Mouse (Mus musculus): ENCODE data around the gene Ilvbl. TPM values are rescaled to one million over a fixed set of nuclear protein-coding genes. Genes with fewer than 3 reads are reported as not detected.
"Not testable (repeated sequence)": the region's sequence is repeated elsewhere in the genome, so short reads cannot be mapped to it uniquely, and the experiment has no call there.

Gene Ilvbl
- polyA plus RNA-seq (2015; fragmentation: Nextera tagmentation; extraction: Ambion mirVana): 58.9 and 64.6 TPM in 2 replicates

GRCm38 (mm10) chr10:78574250-78575104 lies at the start of gene Ilvbl:
Ilvbl (plus strand) TSS chr10:78574346.
- ATAC-seq (ENCODE audit: insufficient read depth, low FRiP score): peak; percentile 90

GRCm38 (mm10) chr10:78525071-78525470 lies 49.1 kb upstream of the Ilvbl start:
- not testable (repeated sequence) for H3K4me3 ChIP-seq (replicated peaks; ENCODE audit: low read length); H3K27me3 ChIP-seq (ENCODE audit: control insufficient read depth, insufficient read depth, low read length); H3K9me3 ChIP-seq (replicated peaks; ENCODE audit: control insufficient read depth, low read length); H3K27ac ChIP-seq (ENCODE audit: low read length); H3K9ac ChIP-seq (ENCODE audit: low read length); H3K4me2 ChIP-seq (ENCODE audit: low read depth, low read length); ATAC-seq (ENCODE audit: insufficient read depth, low FRiP score); H3K36me3 ChIP-seq (ENCODE audit: control insufficient read depth, insufficient read depth, low read length); H3K4me1 ChIP-seq (ENCODE audit: control insufficient read depth, insufficient read depth, low read length)
- WGBS: 53% methylated on average over 3 of the region's 3 CpGs

More at GRCm38 (mm10) chr10:78574250-78575104, at the start of gene Ilvbl:
- H3K4me1 ChIP-seq (ENCODE audit: control insufficient read depth, insufficient read depth, low read length): peaks cover 6% of the 10 kb centered on the region; the same call in 1 of the 2 replicates
- peak within 1 kb of the TSS; percentile 80 for H3K4me2 ChIP-seq (ENCODE audit: low read depth, low read length)
- peak within 1 kb of the TSS; percentile 86 for H3K9ac ChIP-seq (ENCODE audit: low read length)
- peak within 1 kb of the TSS; percentile 96 for H3K27ac ChIP-seq (ENCODE audit: low read length)
- peaks cover 4% of the 10 kb centered on the region; the same call in 1 of the 2 replicates for H3K36me3 ChIP-seq (ENCODE audit: control insufficient read depth, insufficient read depth, low read length)
- WGBS: under 1% methylated on average over 51 of the region's 51 CpGs
- H3K9me3 ChIP-seq (replicated peaks; ENCODE audit: control insufficient read depth, low read length): no peaks in the 10 kb centered on the region
- no peaks in the 10 kb centered on the region for H3K27me3 ChIP-seq (ENCODE audit: control insufficient read depth, insufficient read depth, low read length)
- H3K4me3 ChIP-seq (replicated peaks; ENCODE audit: low read length): peak within 1 kb of the TSS; percentile 71

GRCm38 (mm10) chr10:78525511-78525910 lies 48.6 kb upstream of the Ilvbl start:
- no peak overlapping the region for H3K4me2 ChIP-seq (ENCODE audit: low read depth, low read length)
- H3K9me3 ChIP-seq (replicated peaks; ENCODE audit: control insufficient read depth, low read length): no peaks in the 10 kb centered on the region
- H3K4me3 ChIP-seq (replicated peaks; ENCODE audit: low read length): no peak overlapping the region
- H3K27me3 ChIP-seq (ENCODE audit: control insufficient read depth, insufficient read depth, low read length): no peaks in the 10 kb centered on the region
- 58% methylated on average over 4 of the region's 4 CpGs for WGBS
- no peaks in the 10 kb centered on the region for H3K4me1 ChIP-seq (ENCODE audit: control insufficient read depth, insufficient read depth, low read length)
- H3K27ac ChIP-seq (ENCODE audit: low read length): no peak overlapping the region
- no peaks in the 10 kb centered on the region for H3K36me3 ChIP-seq (ENCODE audit: control insufficient read depth, insufficient read depth, low read length)
- no peak for ATAC-seq (ENCODE audit: insufficient read depth, low FRiP score)
- H3K9ac ChIP-seq (ENCODE audit: low read length): no peak overlapping the region

- Histone ChIP-seq H3K27me3 (ENCODE audit: control insufficient read depth, insufficient read depth, low read length) (no peaks in the 10 kb centered on the region), H3K4me3 (replicated peaks; ENCODE audit: low read length) (no peak overlapping the region), H3K27ac (ENCODE audit: low read length) (no peak overlapping the region), H3K4me2 (ENCODE audit: low read depth, low read length) (no peak overlapping the region), H3K36me3 (ENCODE audit: control insufficient read depth, insufficient read depth, low read length) (no peaks in the 10 kb centered on the region), H3K4me1 (ENCODE audit: control insufficient read depth, insufficient read depth, low read length) (no peaks in the 10 kb centered on the region), H3K9me3 (replicated peaks; ENCODE audit: control insufficient read depth, low read length) (no peaks in the 10 kb centered on the region), H3K9ac (ENCODE audit: low read length) (no peak overlapping the region)
- ATAC-seq (ENCODE audit: insufficient read depth, low FRiP score): no peak
- 61% methylated on average over 2 of the region's 2 CpGs for WGBS
Observed at GRCm38 (mm10) chr10:78540943-78541342, 33.2 kb upstream of the Ilvbl start.

GRCm38 (mm10) chr10:78565070-78565469 lies 9.1 kb upstream of the Ilvbl start:
- Histone ChIP-seq H3K9ac (ENCODE audit: low read length) (no peak overlapping the region), H3K4me2 (ENCODE audit: low read depth, low read length) (no peak overlapping the region), H3K27me3 (ENCODE audit: control insufficient read depth, insufficient read depth, low read length) (no peaks in the 10 kb centered on the region), H3K9me3 (replicated peaks; ENCODE audit: control insufficient read depth, low read length) (no peaks in the 10 kb centered on the region), H3K36me3 (ENCODE audit: control insufficient read depth, insufficient read depth, low read length) (no peaks in the 10 kb centered on the region), H3K4me1 (ENCODE audit: control insufficient read depth, insufficient read depth, low read length) (no peaks in the 10 kb centered on the region), H3K27ac (ENCODE audit: low read length) (no peak overlapping the region), H3K4me3 (replicated peaks; ENCODE audit: low read length) (no peak overlapping the region)
- WGBS: 56% methylated on average over 1 of the region's 1 CpGs
- no peak for ATAC-seq (ENCODE audit: insufficient read depth, low FRiP score)

- H3K4me3 ChIP-seq (replicated peaks; ENCODE audit: low read length): no peak overlapping the region
- H3K27me3 ChIP-seq (ENCODE audit: control insufficient read depth, insufficient read depth, low read length): no peaks in the 10 kb centered on the region
- no peaks in the 10 kb centered on the region for H3K9me3 ChIP-seq (replicated peaks; ENCODE audit: control insufficient read depth, low read length)
- no peak overlapping the region for H3K4me2 ChIP-seq (ENCODE audit: low read depth, low read length)
- no peak overlapping the region for H3K27ac ChIP-seq (ENCODE audit: low read length)
- no peak overlapping the region for H3K9ac ChIP-seq (ENCODE audit: low read length)
- 79% methylated on average over 3 of the region's 3 CpGs for WGBS
- no peak for ATAC-seq (ENCODE audit: insufficient read depth, low FRiP score)
- no peaks in the 10 kb centered on the region for H3K36me3 ChIP-seq (ENCODE audit: control insufficient read depth, insufficient read depth, low read length)
- H3K4me1 ChIP-seq (ENCODE audit: control insufficient read depth, insufficient read depth, low read length): no peaks in the 10 kb centered on the region
Observed at GRCm38 (mm10) chr10:78569191-78569590, 5.0 kb upstream of the Ilvbl start.

- no peak overlapping the region for H3K9ac ChIP-seq (ENCODE audit: low read length)
- H3K27me3 ChIP-seq (ENCODE audit: control insufficient read depth, insufficient read depth, low read length): no peaks in the 10 kb centered on the region
- 48% methylated on average over 3 of the region's 3 CpGs for WGBS
- no peaks in the 10 kb centered on the region for H3K36me3 ChIP-seq (ENCODE audit: control insufficient read depth, insufficient read depth, low read length)
- H3K4me3 ChIP-seq (replicated peaks; ENCODE audit: low read length): no peak overlapping the region
- no peak for ATAC-seq (ENCODE audit: insufficient read depth, low FRiP score)
- no peaks in the 10 kb centered on the region for H3K9me3 ChIP-seq (replicated peaks; ENCODE audit: control insufficient read depth, low read length)
- no peaks in the 10 kb centered on the region for H3K4me1 ChIP-seq (ENCODE audit: control insufficient read depth, insufficient read depth, low read length)
- H3K27ac ChIP-seq (ENCODE audit: low read length): no peak overlapping the region
- no peak overlapping the region for H3K4me2 ChIP-seq (ENCODE audit: low read depth, low read length)
Observed at GRCm38 (mm10) chr10:78569686-78570085, 4.5 kb upstream of the Ilvbl start.

GRCm38 (mm10) chr10:78570416-78570815 lies 3.7 kb upstream of the Ilvbl start:
- no peak overlapping the region for H3K9ac ChIP-seq (ENCODE audit: low read length)
- no peak for ATAC-seq (ENCODE audit: insufficient read depth, low FRiP score)
- no peaks in the 10 kb centered on the region for H3K36me3 ChIP-seq (ENCODE audit: control insufficient read depth, insufficient read depth, low read length)
- H3K9me3 ChIP-seq (replicated peaks; ENCODE audit: control insufficient read depth, low read length): no peaks in the 10 kb centered on the region
- no peaks in the 10 kb centered on the region for H3K27me3 ChIP-seq (ENCODE audit: control insufficient read depth, insufficient read depth, low read length)
- WGBS: 65% methylated on average over 6 of the region's 6 CpGs
- no peak overlapping the region for H3K4me2 ChIP-seq (ENCODE audit: low read depth, low read length)
- H3K4me3 ChIP-seq (replicated peaks; ENCODE audit: low read length): no peak overlapping the region
- peaks cover 2% of the 10 kb centered on the region; the same call in 1 of the 2 replicates for H3K4me1 ChIP-seq (ENCODE audit: control insufficient read depth, insufficient read depth, low read length)
- no peak overlapping the region for H3K27ac ChIP-seq (ENCODE audit: low read length)

GRCm38 (mm10) chr10:78570897-78571296 lies 3.2 kb upstream of the Ilvbl start:
- Histone ChIP-seq H3K36me3 (ENCODE audit: control insufficient read depth, insufficient read depth, low read length) (no peaks in the 10 kb centered on the region), H3K4me1 (ENCODE audit: control insufficient read depth, insufficient read depth, low read length) (peaks cover 6% of the 10 kb centered on the region; the same call in 1 of the 2 replicates), H3K27ac (ENCODE audit: low read length) (no peak overlapping the region), H3K9me3 (replicated peaks; ENCODE audit: control insufficient read depth, low read length) (no peaks in the 10 kb centered on the region), H3K9ac (ENCODE audit: low read length) (no peak overlapping the region), H3K27me3 (ENCODE audit: control insufficient read depth, insufficient read depth, low read length) (no peaks in the 10 kb centered on the region), H3K4me2 (ENCODE audit: low read depth, low read length) (no peak overlapping the region), H3K4me3 (replicated peaks; ENCODE audit: low read length) (no peak overlapping the region)
- no peak for ATAC-seq (ENCODE audit: insufficient read depth, low FRiP score)
- WGBS: 71% methylated on average over 2 of the region's 2 CpGs
